ENCODE assay signal across 25 mouse cellular contexts in the genomic region with DNA sequence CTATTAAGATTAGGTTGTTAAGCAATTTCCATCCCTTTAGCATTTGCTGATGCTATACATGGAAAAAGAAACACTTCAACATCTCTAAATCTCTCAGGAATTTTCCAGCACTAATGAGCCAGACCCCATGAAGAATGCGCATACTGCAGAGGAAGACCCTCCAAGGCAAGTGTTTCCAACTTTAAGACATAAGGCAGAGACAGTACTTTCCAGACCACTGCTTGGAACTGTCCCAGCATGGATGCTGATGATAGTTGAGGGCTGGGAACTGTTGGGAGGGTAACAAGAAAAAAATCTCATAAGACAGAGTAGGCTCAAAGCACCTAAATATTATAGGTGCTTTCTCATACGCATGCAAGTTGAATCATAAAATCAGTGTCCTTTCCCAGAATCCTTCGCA.
"Had no signal": no experiment of that assay in that cellular context is flagged by ENCODE, and none has a peak within 500 bp of the region (broad histone marks: within the 10 kb centered on the region; RNA-seq: fewer than 3 reads in every experiment).

No protein-coding gene starts in this region.

- H3K27ac ChIP-seq: kidney, postnatal 0 days; limb, embryonic 10.5 days; limb, embryonic 13.5 days; liver, embryonic 12.5 days; liver, embryonic 15.5 days; lung, embryonic 15.5 days; midbrain, embryonic 10.5 days; midbrain, embryonic 13.5 days; neural tube, embryonic 13.5 days; stomach, embryonic 15.5 days had no signal

- H3K4me2 ChIP-seq: limb, embryonic 13.5 days; liver, embryonic 12.5 days; liver, embryonic 15.5 days; lung, embryonic 15.5 days; midbrain, embryonic 13.5 days; neural tube, embryonic 13.5 days; stomach, embryonic 15.5 days had no signal

- H3K27me3 ChIP-seq: limb, embryonic 13.5 days; liver, embryonic 12.5 days; liver, embryonic 15.5 days; lung, embryonic 15.5 days; megakaryocyte, embryonic 14.5 days; midbrain, embryonic 13.5 days; neural tube, embryonic 13.5 days; stomach, embryonic 15.5 days had no signal

- DNase-seq: kidney, adult 2 months; kidney, postnatal 36 days; layer of hippocampus, adult 9-11 months; layer of hippocampus, postnatal 36 days; liver; lung, adult 18-20 months; lung, postnatal 10 days; lung, postnatal 36 days; retina, postnatal 1 day; right cerebral cortex, postnatal 25 days; spleen, adult 18-20 months; thymus, postnatal 25 days had no signal

- H3K9me3 ChIP-seq: limb, embryonic 10.5 days; limb, embryonic 13.5 days; liver, embryonic 12.5 days; liver, embryonic 15.5 days; lung, embryonic 15.5 days; midbrain, embryonic 10.5 days; midbrain, embryonic 13.5 days; neural tube, embryonic 13.5 days; stomach, embryonic 15.5 days had no signal

- H3K4me3 ChIP-seq: limb, embryonic 10.5 days; limb, embryonic 13.5 days; liver, embryonic 12.5 days; liver, embryonic 15.5 days; lung, embryonic 15.5 days; megakaryocyte, embryonic 14.5 days; midbrain, embryonic 10.5 days; midbrain, embryonic 13.5 days; myocyte; neural tube, embryonic 13.5 days; stomach, embryonic 15.5 days had no signal

- H3K9ac ChIP-seq: limb, embryonic 13.5 days; liver, embryonic 12.5 days; liver, embryonic 15.5 days; lung, embryonic 15.5 days; midbrain, embryonic 13.5 days; neural tube, embryonic 13.5 days; stomach, embryonic 15.5 days had no signal

- H3K4me1 ChIP-seq: limb, embryonic 10.5 days; liver, embryonic 12.5 days; liver, embryonic 15.5 days; lung, embryonic 15.5 days; megakaryocyte, embryonic 14.5 days; stomach, embryonic 15.5 days had no signal

- ATAC-seq: liver, embryonic 12.5 days; midbrain, embryonic 13.5 days; midbrain, embryonic 16.5 days had no signal

- H3K36me3 ChIP-seq: limb, embryonic 10.5 days; limb, embryonic 13.5 days; liver, embryonic 12.5 days; liver, embryonic 15.5 days; lung, embryonic 15.5 days; midbrain, embryonic 13.5 days; neural tube, embryonic 13.5 days; stomach, embryonic 15.5 days had no signal
